Mouse (Mus musculus) cerebellum, postnatal 14 days (tissue): ENCODE measurements around the gene Vezf1.
A peak's percentile ranks its signal among the peaks of the same experiment; 100 is the strongest.

Source experiments
- DNase-seq, 2 experiments: peaks; one replicate each; pipeline ENCODE4 v3.0.0; 2021; ENCODE audit warnings: mixed read lengths in 2 of 2

Gene Vezf1

GRCm38 (mm10) chr11:88054589-88054988 lies 13.5 kb upstream of the Vezf1 start:
- DNase-seq, result peak; percentile 69 to 71

DNA sequence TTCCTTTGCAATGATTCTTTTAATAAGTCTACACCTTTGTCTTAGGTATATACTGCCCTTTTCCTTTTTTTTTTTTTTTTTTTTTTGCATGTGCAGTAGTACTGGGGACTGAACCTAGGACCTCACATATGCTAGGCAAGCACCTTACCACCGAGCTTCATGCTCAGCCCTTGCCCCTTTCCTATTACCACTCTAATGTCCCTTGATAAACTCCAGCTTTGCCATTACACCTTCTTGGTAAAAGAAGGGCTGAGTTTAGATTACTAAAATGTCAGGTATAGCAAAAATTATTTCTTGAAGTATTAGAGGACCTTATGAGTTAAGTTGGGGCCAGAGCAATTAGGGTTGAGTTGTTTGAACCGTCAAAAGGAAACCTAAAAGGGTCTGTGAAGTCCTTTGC lies 12.3 kb upstream of the Vezf1 start:
- no peak for DNase-seq

GRCm38 (mm10) chr11:88057788-88058187 lies 10.3 kb upstream of the Vezf1 start:
- DNase-seq, result no peak

GRCm38 (mm10) chr11:88059141-88059540 lies 8.9 kb upstream of the Vezf1 start:
- peak; percentile 47 to 65 for DNase-seq

- no peak for DNase-seq
Observed at GRCm38 (mm10) chr11:88061892-88062625, 6.0 kb upstream of the Vezf1 start.

DNA sequence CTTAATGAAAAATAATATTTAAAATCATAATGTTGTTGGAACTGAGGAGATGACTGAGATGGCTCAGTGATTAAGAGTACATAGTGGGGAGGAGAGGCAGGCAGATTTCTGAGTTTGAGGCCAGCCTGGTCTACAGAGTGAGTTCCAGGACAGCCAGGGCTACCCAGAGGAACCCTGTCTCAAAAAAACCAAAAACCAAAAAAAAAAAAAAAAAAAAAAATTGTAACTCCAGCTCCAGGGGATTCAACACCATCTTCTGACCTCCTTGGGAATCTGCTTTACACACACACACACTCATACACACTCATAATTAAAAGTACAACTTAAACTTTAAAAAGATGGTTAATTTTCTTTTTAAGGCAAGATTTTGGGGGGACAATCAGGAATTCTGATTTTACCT lies 2.3 kb upstream of the Vezf1 start:
- no peak for DNase-seq

DNA sequence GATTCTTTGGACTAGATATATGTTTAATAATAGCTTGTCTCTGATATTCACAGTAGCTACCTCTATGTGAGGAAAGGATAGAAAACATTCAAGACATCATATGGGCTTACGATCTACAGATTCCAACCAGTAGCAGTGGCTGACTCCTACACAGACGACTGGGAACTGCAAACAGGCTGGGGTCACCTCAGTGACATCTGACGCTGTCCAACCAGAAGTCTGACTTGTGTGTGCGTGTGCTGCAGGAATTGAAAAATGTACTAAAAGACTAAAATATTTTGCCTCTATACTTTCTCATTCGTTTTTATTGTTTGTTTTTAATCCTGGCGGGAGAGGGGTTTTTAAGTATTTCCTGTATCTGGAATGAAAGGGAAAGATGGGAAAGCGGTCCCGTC lies 891 bp upstream of the Vezf1 start:
- DNase-seq, result peak in 1 of 2 experiments; percentile 42

DNA sequence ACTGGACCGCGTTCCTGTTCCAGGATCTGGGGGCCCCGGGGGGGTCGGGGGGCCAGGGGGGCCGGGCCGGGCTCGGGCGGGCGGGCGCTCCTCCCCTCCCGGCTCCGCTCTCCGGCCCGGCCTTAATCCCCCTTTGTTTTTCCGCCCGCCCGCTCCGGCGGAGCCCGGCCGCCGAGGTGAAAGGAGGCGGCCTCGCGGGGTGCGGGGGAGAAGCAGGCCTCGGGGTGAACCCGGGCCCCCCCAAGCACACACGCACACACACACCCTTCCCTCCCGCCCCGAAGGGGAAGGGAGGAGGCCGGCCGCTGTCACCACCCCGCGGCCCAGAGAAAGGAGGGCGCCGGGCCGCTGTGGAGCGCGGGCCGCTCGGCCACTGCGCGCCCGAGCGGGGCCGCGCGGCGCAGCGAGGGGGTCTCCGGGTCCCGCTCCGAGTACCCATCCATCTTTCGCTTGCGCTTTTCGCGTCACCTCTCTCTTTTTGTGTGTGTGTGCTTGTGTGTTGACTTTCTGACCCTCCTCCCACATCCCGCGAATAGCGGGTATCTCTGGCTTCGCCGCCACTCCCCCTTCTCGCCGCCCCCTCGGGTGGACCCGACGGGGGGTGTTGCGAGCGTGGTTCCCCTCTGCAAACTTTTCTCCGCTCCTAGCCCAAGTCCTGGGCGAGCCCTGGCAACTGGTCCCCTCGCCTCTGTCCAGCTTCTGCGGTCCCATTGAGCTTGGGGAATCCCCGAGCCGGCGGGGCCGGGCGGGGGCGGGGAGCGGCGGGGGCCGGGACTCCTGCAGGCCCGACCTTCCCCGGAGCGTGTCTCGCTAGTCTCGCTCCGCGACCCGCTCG lies 549 bp downstream of the Vezf1 start:
- peak; percentile 54 to 62 for DNase-seq

DNA sequence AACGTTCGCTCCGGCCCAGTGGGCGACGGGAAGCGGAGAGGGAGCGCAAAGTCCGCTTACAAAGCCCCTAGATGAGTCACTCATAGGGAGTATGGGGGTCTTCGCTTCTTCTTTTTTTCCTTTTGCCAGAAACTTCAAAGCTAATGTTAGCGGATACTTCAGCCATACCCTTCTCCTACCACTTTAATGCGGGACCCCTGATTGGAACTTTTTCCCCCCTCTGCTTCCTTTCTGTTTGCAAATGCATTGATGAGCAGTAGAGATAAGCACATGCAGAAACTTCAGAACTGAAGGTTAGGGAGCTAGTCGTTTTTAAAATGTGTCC lies 1.1 kb downstream of the Vezf1 start:
- DNase-seq, result no peak

GRCm38 (mm10) chr11:88070392-88070791 lies 2.3 kb downstream of the Vezf1 start:
- no peak for DNase-seq

DNA sequence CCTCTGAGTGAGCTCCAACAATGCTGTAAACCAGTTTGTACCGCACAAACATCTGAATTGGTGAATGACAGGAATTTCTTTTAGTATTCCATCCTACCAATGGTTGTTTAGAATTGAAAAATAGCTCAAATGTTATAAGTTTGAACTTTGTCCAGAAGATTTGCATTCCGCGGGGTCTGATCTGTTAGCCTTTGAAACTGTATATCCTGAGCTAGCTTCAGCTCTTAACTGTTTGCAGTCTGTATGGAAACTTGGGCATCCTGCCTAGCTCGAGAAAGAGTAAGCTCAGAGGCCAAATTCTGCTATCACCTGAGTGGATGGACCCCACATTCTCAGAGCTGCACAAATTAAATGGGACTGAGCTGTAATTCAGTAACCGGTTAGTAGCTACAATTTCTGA lies 3.0 kb downstream of the Vezf1 start:
- DNase-seq, result no peak

DNA sequence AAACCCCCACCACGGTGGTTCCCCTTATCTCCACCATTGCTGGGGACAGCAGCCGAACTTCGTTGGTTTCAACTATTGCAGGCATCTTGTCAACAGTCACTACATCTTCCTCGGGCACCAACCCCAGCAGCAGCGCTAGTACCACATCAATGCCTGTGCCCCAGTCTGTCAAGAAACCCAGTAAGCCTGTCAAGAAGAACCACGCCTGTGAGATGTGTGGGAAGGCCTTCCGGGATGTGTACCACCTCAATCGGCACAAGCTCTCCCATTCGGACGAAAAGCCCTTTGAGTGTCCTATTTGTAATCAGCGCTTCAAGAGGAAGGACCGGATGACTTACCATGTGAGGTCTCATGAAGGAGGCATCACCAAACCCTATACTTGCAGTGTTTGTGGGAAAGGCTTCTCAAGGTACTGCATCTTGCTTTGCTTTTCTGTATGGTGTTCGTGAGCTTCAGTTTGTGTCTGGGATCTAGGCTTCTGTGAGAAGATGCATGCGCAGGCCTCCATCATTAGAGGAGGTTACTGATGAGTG lies 5.3 kb downstream of the Vezf1 start:
- no peak for DNase-seq

DNA sequence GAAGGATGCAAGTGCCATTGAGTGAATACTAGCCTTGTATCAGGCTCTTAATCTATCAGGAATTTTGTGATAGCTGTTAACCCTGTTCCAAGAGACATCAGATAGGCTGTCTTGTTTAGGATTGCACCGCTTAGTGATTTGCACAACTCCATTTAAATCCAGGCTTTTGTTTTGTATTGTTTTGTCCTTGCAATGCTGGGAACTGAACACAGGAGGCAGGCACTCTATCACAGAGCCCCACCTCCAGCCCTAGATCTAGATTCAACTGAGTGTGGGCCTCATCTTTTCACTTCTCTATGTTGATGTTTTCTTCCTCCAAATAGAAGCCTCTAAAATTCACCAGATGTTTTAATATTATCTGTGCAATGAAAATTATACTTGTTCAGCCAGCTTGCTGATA lies 7.6 kb downstream of the Vezf1 start:
- DNase-seq, result no peak

DNA sequence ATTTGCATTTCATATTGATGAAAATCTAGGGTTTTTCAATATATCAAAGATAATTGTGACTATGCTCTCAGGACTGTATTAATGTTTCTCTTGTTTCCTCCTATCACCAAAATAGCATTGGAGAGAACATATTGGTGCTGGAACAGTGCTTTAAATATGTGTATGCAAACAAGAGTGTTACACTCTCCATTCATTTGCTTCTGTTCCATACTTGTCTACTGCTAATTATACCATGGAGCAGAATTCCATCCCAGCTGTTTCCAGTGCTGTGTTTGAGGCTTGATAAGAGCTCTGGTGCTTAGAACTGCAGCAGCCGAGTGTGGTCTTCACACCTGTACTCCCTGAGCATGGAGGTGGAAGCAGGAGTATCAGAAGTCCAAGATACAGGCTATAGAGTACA lies 8.3 kb downstream of the Vezf1 start:
- DNase-seq, result no peak

GRCm38 (mm10) chr11:88083699-88084098 lies 15.6 kb downstream of the Vezf1 start:
- no peak for DNase-seq

DNA sequence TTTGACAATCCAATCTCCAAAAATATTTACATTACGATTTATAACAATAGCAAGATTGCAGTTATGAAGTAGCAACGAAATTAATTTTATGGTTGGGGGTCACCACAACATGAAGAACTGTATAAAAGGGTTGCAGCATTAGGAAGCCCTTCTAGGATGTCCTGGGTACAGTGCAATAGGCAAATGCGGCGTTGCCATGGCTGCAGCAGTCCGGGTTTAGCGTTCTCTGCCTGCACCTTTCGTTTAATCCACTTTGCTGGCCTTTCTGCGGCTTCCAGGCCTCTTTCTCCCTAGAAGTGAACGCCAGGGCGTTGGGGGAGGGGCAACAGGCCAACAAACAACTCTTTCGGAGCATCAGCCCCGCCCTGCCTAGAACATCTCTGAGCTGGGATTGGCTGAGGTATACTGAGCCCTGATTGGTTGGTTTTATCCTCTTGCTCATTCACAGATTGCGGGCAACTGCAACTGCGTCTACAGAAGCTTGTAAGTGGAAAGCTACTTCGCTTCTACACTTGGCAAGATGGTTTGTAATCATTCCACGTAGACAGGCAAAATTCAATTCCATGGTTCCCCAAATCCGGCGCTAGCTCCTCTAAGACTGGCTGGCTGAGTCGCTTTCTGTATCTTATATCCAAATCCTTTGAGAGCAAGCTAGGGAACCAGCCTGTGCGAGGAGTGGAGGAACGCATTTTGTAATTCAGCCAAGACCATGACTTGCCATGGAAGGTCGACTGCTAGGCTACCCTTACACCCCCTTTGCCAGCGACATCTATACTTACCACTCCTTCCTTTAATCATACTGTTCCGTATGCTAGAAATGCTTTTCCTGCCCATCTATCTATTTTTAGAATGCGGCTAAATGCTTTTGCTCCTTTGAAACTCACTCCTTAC lies 18.9 kb downstream of the Vezf1 start:
- DNase-seq, result peak; percentile 96 to 97

DNA sequence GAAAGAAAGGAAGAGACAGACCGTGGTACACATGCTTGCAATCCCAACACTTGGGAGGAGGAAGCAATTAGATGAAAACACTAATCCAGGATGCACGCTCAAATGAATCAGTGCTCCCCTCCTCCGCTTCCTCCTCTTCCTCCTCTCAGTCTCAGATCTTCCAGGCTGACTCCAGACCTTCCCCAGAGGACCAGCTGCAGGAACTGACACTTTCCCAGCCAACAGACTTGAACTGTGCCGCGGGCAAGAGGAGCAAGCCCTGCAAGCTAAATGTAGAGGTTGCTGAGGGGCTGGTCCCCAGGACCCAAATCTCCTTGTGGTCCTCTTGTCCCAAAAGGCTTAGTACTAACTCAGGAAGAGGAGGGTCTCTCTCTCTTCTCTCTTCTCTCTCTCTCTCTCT lies 21.1 kb downstream of the Vezf1 start:
- no peak for DNase-seq

DNA sequence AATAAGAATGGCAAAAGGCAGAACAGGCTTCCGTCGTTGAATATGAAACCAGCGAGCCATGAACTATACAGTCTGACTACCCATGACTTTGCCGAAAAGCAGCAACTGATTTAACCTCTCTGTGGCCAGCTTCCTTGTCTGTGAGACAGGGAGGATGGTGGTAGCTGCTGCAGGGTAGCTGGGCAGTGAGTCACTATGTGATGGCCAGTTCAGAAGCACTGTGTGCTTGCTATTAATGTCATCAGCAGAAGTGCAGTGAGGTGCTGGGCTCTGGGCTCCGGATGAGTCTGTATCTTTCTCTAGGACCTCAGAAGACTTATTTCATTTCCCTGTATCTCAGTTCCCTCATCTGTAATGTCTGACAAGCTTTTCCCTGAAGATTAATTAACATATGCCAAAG lies 22.2 kb downstream of the Vezf1 start:
- no peak for DNase-seq

- no peak for DNase-seq
Observed at GRCm38 (mm10) chr11:88091949-88092348, 23.9 kb downstream of the Vezf1 start.

DNA sequence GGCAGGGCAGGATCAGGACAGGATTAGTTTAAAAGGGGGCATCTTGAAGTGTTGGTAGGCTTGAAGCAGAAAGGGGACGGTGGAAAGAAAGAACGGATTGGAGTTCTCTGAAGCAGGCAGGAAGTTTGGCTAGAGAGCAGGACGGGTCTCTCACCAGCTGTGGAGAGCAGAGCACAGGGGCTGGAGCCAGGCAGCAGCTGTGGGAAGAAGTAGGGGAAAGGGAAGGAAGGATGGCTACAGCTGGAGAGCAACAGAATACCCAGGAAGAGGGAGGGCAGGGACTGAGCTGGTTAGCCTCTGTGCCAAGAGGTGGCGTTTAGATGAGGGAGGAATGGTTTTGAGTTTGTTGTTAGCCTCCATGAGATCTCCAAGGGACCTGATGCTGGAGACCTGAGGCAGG lies 29.1 kb downstream of the Vezf1 start:
- DNase-seq, result no peak

GRCm38 (mm10) chr11:88098021-88098729 lies 30.1 kb downstream of the Vezf1 start, which contains the start of gene Cuedc1:
Gene Cuedc1 (plus strand): TSS chr11:88098058.
- DNase-seq, result no peak
